Mouse (Mus musculus): Measurements from ENCODE around the gene Ubp1.
"Not testable (repeated sequence)": the region's sequence is repeated elsewhere in the genome, so short reads cannot be mapped to it uniquely, and the experiment has no call there.

- TF ChIP-seq CTCF (conservative IDR thresholded peaks at IDR 0.05; ENCODE audit: low read length): peak; percentile 26
- TF ChIP-seq NANOG (IDR thresholded peaks at IDR 0.05; ENCODE audit: borderline replicate concordance, low read length): not testable (repeated sequence)
Observed at GRCm38 (mm10) chr9:113904315-113904714, 26.4 kb upstream of the Ubp1 start.
